Mouse (Mus musculus): ENCODE results near the gene Acadvl. TPM values are rescaled to one million over a fixed set of nuclear protein-coding genes. Genes with fewer than 3 reads are reported as not detected.

Gene Acadvl
- polyA plus RNA-seq, 1 experiment: not detected

DNA sequence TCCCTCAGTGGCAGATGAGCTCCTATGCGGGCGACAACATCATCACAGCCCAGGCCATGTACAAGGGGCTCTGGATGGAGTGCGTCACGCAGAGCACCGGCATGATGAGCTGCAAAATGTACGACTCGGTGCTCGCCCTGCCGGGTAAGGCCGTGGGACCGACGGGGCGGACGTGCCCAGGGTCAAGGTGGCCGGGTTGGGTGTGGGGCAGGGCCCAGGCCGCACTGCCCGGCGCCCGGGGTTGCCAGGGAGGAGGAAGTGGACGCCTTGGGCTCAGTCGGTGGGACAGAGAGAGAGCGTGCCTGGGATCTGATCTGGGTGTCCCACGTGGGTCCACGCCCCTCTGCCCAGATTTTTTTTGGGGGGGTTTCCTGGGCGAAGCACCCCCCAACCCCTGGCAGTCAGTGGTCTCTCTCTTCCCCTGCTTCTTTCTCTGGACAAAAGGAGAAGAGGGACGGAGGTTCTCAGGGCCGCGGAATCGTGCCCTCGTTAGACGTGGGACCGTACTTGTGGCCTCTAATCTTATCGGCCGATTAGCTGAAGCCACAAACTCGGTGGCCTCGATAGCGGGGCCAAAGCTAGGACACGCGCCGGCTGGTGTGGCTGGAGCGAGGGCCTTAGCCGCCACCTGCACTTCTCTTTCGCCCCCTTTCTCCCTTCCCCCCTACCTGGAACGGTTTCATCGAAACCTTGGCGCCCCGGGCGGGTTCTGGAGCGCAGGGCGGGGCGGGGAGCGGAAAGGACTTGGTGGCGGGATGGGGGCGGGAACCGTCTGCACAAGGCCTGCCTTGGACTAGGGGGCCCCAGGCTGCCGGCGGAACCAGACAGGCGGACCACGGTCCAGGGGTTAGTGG, 49.0 kb downstream of the Acadvl start:
- 3% methylated on average over 59 of the region's 59 CpGs for WGBS
- no peak overlapping the region for H3K4me3 ChIP-seq (ENCODE audit: insufficient read depth, low read depth, low read length)
- no peak overlapping the region for H3K27ac ChIP-seq (ENCODE audit: insufficient read depth, low read depth, low read length)
- TF ChIP-seq CTCF (IDR thresholded peaks at IDR 0.05; ENCODE audit: insufficient read depth, low read depth, low read length) (no peak), POLR2A (IDR thresholded peaks at IDR 0.05; ENCODE audit: insufficient read depth, low read depth, low read length) (no peak)
- peaks cover 14% of the 10 kb centered on the region; the same call in 1 of the 2 replicates for H3K4me1 ChIP-seq (ENCODE audit: control insufficient read depth, insufficient read depth, low read length)

DNA sequence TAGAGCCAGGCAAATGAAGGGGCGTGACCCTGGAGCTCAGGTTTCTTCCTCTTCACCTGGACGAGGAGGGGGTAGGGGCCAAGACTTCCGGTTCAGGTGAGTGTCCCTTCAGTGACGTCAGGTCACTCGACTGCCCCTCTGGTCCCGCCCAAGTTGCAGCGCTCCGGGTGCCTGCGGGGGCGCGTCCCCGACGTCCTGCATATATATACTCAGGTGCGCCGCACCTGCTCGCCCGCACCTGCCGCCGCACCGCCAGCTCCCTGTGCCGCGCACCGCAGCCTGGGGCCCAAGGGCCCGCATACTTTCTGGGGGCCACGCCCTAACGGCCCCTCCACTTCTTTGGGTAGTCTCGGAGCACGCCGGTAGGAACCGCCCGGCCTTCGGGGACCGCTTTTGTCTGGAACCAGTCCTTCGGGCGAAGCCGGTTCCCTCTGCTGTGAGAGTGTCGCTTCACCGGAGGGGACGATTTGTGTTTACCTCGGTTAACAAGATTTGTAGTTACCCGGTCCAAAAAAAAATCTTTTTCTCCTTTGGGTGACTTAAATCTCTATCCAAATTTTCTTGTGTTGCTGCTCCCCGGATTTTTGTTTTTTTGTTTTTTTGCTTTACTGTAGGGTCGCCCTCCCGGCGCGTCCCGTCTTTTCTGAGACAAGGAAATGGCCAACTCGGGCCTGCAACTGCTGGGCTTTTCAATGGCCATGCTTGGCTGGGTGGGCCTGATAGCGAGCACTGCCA, 49.8 kb downstream of the Acadvl start:
- H3K4me1 ChIP-seq (ENCODE audit: control insufficient read depth, insufficient read depth, low read length): peaks cover 14% of the 10 kb centered on the region; the same call in 1 of the 2 replicates
- no peak overlapping the region for H3K4me3 ChIP-seq (ENCODE audit: insufficient read depth, low read depth, low read length)
- 4% methylated on average over 49 of the region's 49 CpGs for WGBS
- no peak for TF ChIP-seq POLR2A (IDR thresholded peaks at IDR 0.05; ENCODE audit: insufficient read depth, low read depth, low read length)
- H3K27ac ChIP-seq (ENCODE audit: insufficient read depth, low read depth, low read length): no peak overlapping the region

DNA sequence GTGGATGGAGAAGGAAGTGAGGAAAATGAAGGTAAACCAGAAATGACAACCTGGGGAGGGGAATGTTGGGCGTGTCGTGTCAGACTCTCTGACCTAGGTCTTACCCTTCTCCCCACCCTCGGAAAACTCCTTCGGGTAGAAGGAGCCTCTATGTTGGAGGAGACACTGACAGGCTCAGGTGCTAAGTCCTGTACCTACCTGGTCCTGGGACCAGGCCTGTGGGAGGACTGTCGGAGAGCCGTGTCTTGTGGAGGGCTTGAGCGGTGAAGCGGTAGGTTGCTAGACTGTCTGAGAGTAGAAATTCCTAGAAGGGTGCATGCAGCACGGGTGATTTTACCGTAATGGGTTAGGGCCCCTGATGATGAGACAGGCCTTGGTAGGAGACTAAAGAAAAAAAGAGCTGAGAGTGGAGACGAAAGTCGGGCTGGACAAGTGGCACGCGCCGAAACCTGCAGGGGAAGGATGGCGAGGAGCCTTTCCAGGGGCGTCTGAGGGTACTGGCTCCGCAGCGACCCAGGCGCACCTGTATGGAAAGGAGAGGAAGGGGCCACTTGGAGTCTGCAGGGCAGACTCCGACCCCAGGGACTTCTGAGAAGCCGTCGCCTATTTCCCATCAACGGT, 50.5 kb downstream of the Acadvl start, which contains the start of gene Cldn7:
Gene Cldn7, plus strand, starts transcription at position 130 of the 621 bp plus-strand sequence.
- WGBS: 13% methylated on average over 24 of the region's 24 CpGs
- peaks cover 14% of the 10 kb centered on the region; the same call in 1 of the 2 replicates for H3K4me1 ChIP-seq (ENCODE audit: control insufficient read depth, insufficient read depth, low read length)
- no peak within 1 kb of the TSS for H3K27ac ChIP-seq (ENCODE audit: insufficient read depth, low read depth, low read length)
- no peak for TF ChIP-seq CTCF (IDR thresholded peaks at IDR 0.05; ENCODE audit: insufficient read depth, low read depth, low read length)
- TF ChIP-seq POLR2A (IDR thresholded peaks at IDR 0.05; ENCODE audit: insufficient read depth, low read depth, low read length): no peak
- H3K4me3 ChIP-seq (ENCODE audit: insufficient read depth, low read depth, low read length): no peak within 1 kb of the TSS

DNA sequence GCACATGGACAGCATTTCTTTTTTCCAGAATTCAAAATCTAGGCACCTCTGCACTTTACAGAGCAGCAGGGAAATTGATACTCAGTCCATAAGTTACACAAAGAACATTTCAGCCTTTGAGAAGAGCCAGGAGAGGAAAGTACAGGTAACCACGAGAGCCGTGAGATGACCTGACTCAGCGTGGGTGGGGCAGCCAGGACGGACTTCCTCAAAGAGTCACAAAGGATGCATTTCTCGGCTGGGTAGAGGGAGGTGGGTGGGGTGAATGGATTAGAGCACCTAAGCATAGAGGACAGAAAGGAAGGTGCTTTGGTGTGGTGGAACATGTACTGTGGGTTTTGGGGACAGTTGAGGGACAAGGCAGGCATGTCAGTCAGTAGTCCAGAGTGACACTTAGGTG, 53.4 kb downstream of the Acadvl start:
- no peak overlapping the region for H3K4me3 ChIP-seq (ENCODE audit: insufficient read depth, low read depth, low read length)
- 47% methylated on average over 5 of the region's 5 CpGs for WGBS
- H3K27ac ChIP-seq (ENCODE audit: insufficient read depth, low read depth, low read length): no peak overlapping the region
- peaks cover 12% of the 10 kb centered on the region; the same call in 1 of the 2 replicates for H3K4me1 ChIP-seq (ENCODE audit: control insufficient read depth, insufficient read depth, low read length)
- TF ChIP-seq CTCF (IDR thresholded peaks at IDR 0.05; ENCODE audit: insufficient read depth, low read depth, low read length) (no peak), POLR2A (IDR thresholded peaks at IDR 0.05; ENCODE audit: insufficient read depth, low read depth, low read length) (no peak)

DNA sequence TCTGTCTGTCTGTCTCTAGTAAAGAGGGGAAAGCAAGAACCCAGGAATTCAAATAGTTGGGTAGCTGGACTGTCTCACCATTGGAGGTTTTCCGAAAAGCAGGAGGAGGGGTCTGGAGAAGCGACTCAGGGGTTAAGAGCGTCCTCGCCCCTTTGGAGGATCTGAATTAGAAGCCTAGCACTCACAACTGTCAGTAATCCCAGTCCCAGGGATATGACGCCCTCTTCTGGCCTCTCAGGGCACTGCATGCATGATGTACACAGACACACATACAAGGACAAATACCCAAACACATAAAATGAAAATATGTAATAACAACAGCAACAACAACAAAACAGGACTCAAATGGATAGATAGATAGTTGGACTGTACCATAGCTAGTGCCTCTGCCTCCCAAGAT, 54.6 kb downstream of the Acadvl start:
- peaks cover 4% of the 10 kb centered on the region; the same call in 1 of the 2 replicates for H3K4me1 ChIP-seq (ENCODE audit: control insufficient read depth, insufficient read depth, low read length)
- H3K27ac ChIP-seq (ENCODE audit: insufficient read depth, low read depth, low read length): no peak overlapping the region
- H3K4me3 ChIP-seq (ENCODE audit: insufficient read depth, low read depth, low read length): no peak overlapping the region
- 19% methylated on average over 5 of the region's 5 CpGs for WGBS
- TF ChIP-seq POLR2A (IDR thresholded peaks at IDR 0.05; ENCODE audit: insufficient read depth, low read depth, low read length): no peak
- TF ChIP-seq CTCF (IDR thresholded peaks at IDR 0.05; ENCODE audit: insufficient read depth, low read depth, low read length): no peak

Other genes starting within 250 kb of the Acadvl start
- 250 TPM in 1 of 2 replicates, not detected in the other for gene Zbtb4, start 249.5 kb downstream of the Acadvl start, polyA plus RNA-seq (2012; ENCODE audit: insufficient read depth, insufficient read length, low replicate concordance, missing spikeins)
- gene Chrnb1, start 219.5 kb downstream of the Acadvl start, polyA plus RNA-seq (2012; ENCODE audit: insufficient read depth, insufficient read length, low replicate concordance, missing spikeins): not detected in 2 replicates
- gene Fgf11, start 213.6 kb downstream of the Acadvl start, polyA plus RNA-seq (2012; ENCODE audit: insufficient read depth, insufficient read length, low replicate concordance, missing spikeins): not detected in 2 replicates
- not detected in 2 replicates for gene Tmem102, start 209.8 kb downstream of the Acadvl start, polyA plus RNA-seq (2012; ENCODE audit: insufficient read depth, insufficient read length, low replicate concordance, missing spikeins)
- not detected in 2 replicates for gene Gm39566, start 200.1 kb downstream of the Acadvl start, polyA plus RNA-seq (2012; ENCODE audit: insufficient read depth, insufficient read length, low replicate concordance, missing spikeins)
- not detected in 2 replicates for gene Spem2, start 196.9 kb downstream of the Acadvl start, polyA plus RNA-seq (2012; ENCODE audit: insufficient read depth, insufficient read length, low replicate concordance, missing spikeins)
- gene Spem1, start 193.2 kb downstream of the Acadvl start, polyA plus RNA-seq (2012; ENCODE audit: insufficient read depth, insufficient read length, low replicate concordance, missing spikeins): not detected in 2 replicates
- 82.2 TPM in 1 of 2 replicates, not detected in the other for gene Nlgn2, start 177.6 kb downstream of the Acadvl start, polyA plus RNA-seq (2012; ENCODE audit: insufficient read depth, insufficient read length, low replicate concordance, missing spikeins)
- not detected in 2 replicates for gene Tmem256, start 176.9 kb downstream of the Acadvl start, polyA plus RNA-seq (2012; ENCODE audit: insufficient read depth, insufficient read length, low replicate concordance, missing spikeins)
- not detected in 2 replicates for gene Plscr3, start 169.0 kb downstream of the Acadvl start, polyA plus RNA-seq (2012; ENCODE audit: insufficient read depth, insufficient read length, low replicate concordance, missing spikeins)
- gene Tnk1, start 156.7 kb downstream of the Acadvl start, polyA plus RNA-seq (2012; ENCODE audit: insufficient read depth, insufficient read length, low replicate concordance, missing spikeins): not detected in 2 replicates
- not detected in 2 replicates for gene Tmem95, start 137.4 kb downstream of the Acadvl start, polyA plus RNA-seq (2012; ENCODE audit: insufficient read depth, insufficient read length, low replicate concordance, missing spikeins)
- gene Kctd11, start 134.0 kb downstream of the Acadvl start, polyA plus RNA-seq (2012; ENCODE audit: insufficient read depth, insufficient read length, low replicate concordance, missing spikeins): not detected in 2 replicates
- 120 TPM in 1 of 2 replicates, not detected in the other for gene Acap1, start 119.9 kb downstream of the Acadvl start, polyA plus RNA-seq (2012; ENCODE audit: insufficient read depth, insufficient read length, low replicate concordance, missing spikeins)
- not detected in 2 replicates for gene 2810408A11Rik, start 114.4 kb downstream of the Acadvl start, polyA plus RNA-seq (2012; ENCODE audit: insufficient read depth, insufficient read length, low replicate concordance, missing spikeins)
- not detected in 2 replicates for gene Neurl4, start 114.3 kb downstream of the Acadvl start, polyA plus RNA-seq (2012; ENCODE audit: insufficient read depth, insufficient read length, low replicate concordance, missing spikeins)
- gene Gps2, start 101.5 kb downstream of the Acadvl start, polyA plus RNA-seq (2012; ENCODE audit: insufficient read depth, insufficient read length, low replicate concordance, missing spikeins): not detected in 2 replicates
- 516 and 653 TPM in 2 replicates for gene Eif5a, start 93.5 kb downstream of the Acadvl start, polyA plus RNA-seq (2012; ENCODE audit: insufficient read depth, insufficient read length, low replicate concordance, missing spikeins)
- gene Ybx2, start 79.6 kb downstream of the Acadvl start, polyA plus RNA-seq (2012; ENCODE audit: insufficient read depth, insufficient read length, low replicate concordance, missing spikeins): not detected in 2 replicates
- gene Slc2a4, start 67.2 kb downstream of the Acadvl start, polyA plus RNA-seq (2012; ENCODE audit: insufficient read depth, insufficient read length, low replicate concordance, missing spikeins): not detected in 2 replicates
- gene Cldn7, start 50.6 kb downstream of the Acadvl start, polyA plus RNA-seq (2012; ENCODE audit: insufficient read depth, insufficient read length, low replicate concordance, missing spikeins): not detected in 2 replicates
- gene Ctdnep1, start 34.3 kb downstream of the Acadvl start, polyA plus RNA-seq (2012; ENCODE audit: insufficient read depth, insufficient read length, low replicate concordance, missing spikeins): not detected in 2 replicates
- not detected in 2 replicates for gene Elp5, start 32.9 kb downstream of the Acadvl start, polyA plus RNA-seq (2012; ENCODE audit: insufficient read depth, insufficient read length, low replicate concordance, missing spikeins)
- not detected in 2 replicates for gene Gabarap, start 24.3 kb downstream of the Acadvl start, polyA plus RNA-seq (2012; ENCODE audit: insufficient read depth, insufficient read length, low replicate concordance, missing spikeins)
- not detected in 2 replicates for gene Phf23, start 19.6 kb downstream of the Acadvl start, polyA plus RNA-seq (2012; ENCODE audit: insufficient read depth, insufficient read length, low replicate concordance, missing spikeins)
- not detected in 2 replicates for gene Dvl2, start 14.8 kb downstream of the Acadvl start, polyA plus RNA-seq (2012; ENCODE audit: insufficient read depth, insufficient read length, low replicate concordance, missing spikeins)
- gene Dlg4, start 1.5 kb upstream of the Acadvl start, polyA plus RNA-seq (2012; ENCODE audit: insufficient read depth, insufficient read length, low replicate concordance, missing spikeins): 210 and 442 TPM in 2 replicates
- gene Asgr1, start 38.7 kb upstream of the Acadvl start, polyA plus RNA-seq (2012; ENCODE audit: insufficient read depth, insufficient read length, low replicate concordance, missing spikeins): not detected in 2 replicates
- not detected in 2 replicates for gene Asgr2, start 77.2 kb upstream of the Acadvl start, polyA plus RNA-seq (2012; ENCODE audit: insufficient read depth, insufficient read length, low replicate concordance, missing spikeins)
- gene Mgl2, start 114.9 kb upstream of the Acadvl start, polyA plus RNA-seq (2012; ENCODE audit: insufficient read depth, insufficient read length, low replicate concordance, missing spikeins): not detected in 2 replicates
- gene Clec10a, start 140.8 kb upstream of the Acadvl start, polyA plus RNA-seq (2012; ENCODE audit: insufficient read depth, insufficient read length, low replicate concordance, missing spikeins): not detected in 2 replicates
- gene Slc16a11, start 197.3 kb upstream of the Acadvl start, polyA plus RNA-seq (2012; ENCODE audit: insufficient read depth, insufficient read length, low replicate concordance, missing spikeins): not detected in 2 replicates
- not detected in 2 replicates for gene Slc16a13, start 205.7 kb upstream of the Acadvl start, polyA plus RNA-seq (2012; ENCODE audit: insufficient read depth, insufficient read length, low replicate concordance, missing spikeins)
- not detected in 2 replicates for gene Bcl6b, start 214.4 kb upstream of the Acadvl start, polyA plus RNA-seq (2012; ENCODE audit: insufficient read depth, insufficient read length, low replicate concordance, missing spikeins)
- gene 0610010K14Rik, start 222.5 kb upstream of the Acadvl start, polyA plus RNA-seq (2012; ENCODE audit: insufficient read depth, insufficient read length, low replicate concordance, missing spikeins): not detected in 2 replicates
- gene Gm21988, start 224.4 kb upstream of the Acadvl start, polyA plus RNA-seq (2012; ENCODE audit: insufficient read depth, insufficient read length, low replicate concordance, missing spikeins): not detected in 2 replicates
- gene Rnasek, start 224.4 kb upstream of the Acadvl start, polyA plus RNA-seq (2012; ENCODE audit: insufficient read depth, insufficient read length, low replicate concordance, missing spikeins): not detected in 2 replicates
- not detected in 2 replicates for gene Alox12, start 239.9 kb upstream of the Acadvl start, polyA plus RNA-seq (2012; ENCODE audit: insufficient read depth, insufficient read length, low replicate concordance, missing spikeins)

Measured in olfactory bulb, adult 2 months (tissue).